Mouse (Mus musculus): ENCODE measurements around the gene Ttll11.

The Ttll11 gene

GRCm38 (mm10) chr2:35965883-35966513, 13.7 kb downstream of the Ttll11 start:
- DNase-seq (ENCODE audit: low read depth), result no peak

GRCm38 (mm10) chr2:35963280-35963679, 16.4 kb downstream of the Ttll11 start:
- no peak for DNase-seq (ENCODE audit: low read depth)

GRCm38 (mm10) chr2:35961593-35962127, 18.1 kb downstream of the Ttll11 start:
- no peak for DNase-seq (ENCODE audit: low read depth)

- no peak for DNase-seq (ENCODE audit: low read depth)
Measured at GRCm38 (mm10) chr2:35957471-35958140, 22.1 kb downstream of the Ttll11 start.

GRCm38 (mm10) chr2:35955211-35955610, 24.5 kb downstream of the Ttll11 start:
- no peak for DNase-seq (ENCODE audit: low read depth)

GRCm38 (mm10) chr2:35952187-35952958, 27.3 kb downstream of the Ttll11 start:
- no peak for DNase-seq (ENCODE audit: low read depth)

- DNase-seq (ENCODE audit: low read depth), result no peak
Measured at GRCm38 (mm10) chr2:35944896-35945295, 34.8 kb downstream of the Ttll11 start.

GRCm38 (mm10) chr2:35942960-35943359, 36.8 kb downstream of the Ttll11 start:
- DNase-seq (ENCODE audit: low read depth), result no peak

- no peak for DNase-seq (ENCODE audit: low read depth)
Measured at GRCm38 (mm10) chr2:35935045-35935444, 44.7 kb downstream of the Ttll11 start.

GRCm38 (mm10) chr2:35933116-35933515, 46.6 kb downstream of the Ttll11 start:
- DNase-seq (ENCODE audit: low read depth), result no peak

- DNase-seq (ENCODE audit: low read depth), result peak; percentile 15
Measured at GRCm38 (mm10) chr2:35931619-35932018, 48.1 kb downstream of the Ttll11 start.

- peak; percentile 64 for DNase-seq (ENCODE audit: low read depth)
Measured at GRCm38 (mm10) chr2:35930498-35931149, 49.1 kb downstream of the Ttll11 start.

- no peak for DNase-seq (ENCODE audit: low read depth)
Measured at GRCm38 (mm10) chr2:35928133-35928532, 51.6 kb downstream of the Ttll11 start.

GRCm38 (mm10) chr2:35924947-35925346, 54.8 kb downstream of the Ttll11 start:
- DNase-seq (ENCODE audit: low read depth), result no peak

GRCm38 (mm10) chr2:35922956-35923355, 56.8 kb downstream of the Ttll11 start:
- no peak for DNase-seq (ENCODE audit: low read depth)

GRCm38 (mm10) chr2:35912090-35912489, 67.6 kb downstream of the Ttll11 start:
- no peak for DNase-seq (ENCODE audit: low read depth)

GRCm38 (mm10) chr2:35911675-35912074, 68.0 kb downstream of the Ttll11 start:
- no peak for DNase-seq (ENCODE audit: low read depth)

- DNase-seq (ENCODE audit: low read depth), result no peak
Measured at GRCm38 (mm10) chr2:35910740-35911139, 69.0 kb downstream of the Ttll11 start.

- no peak for DNase-seq (ENCODE audit: low read depth)
Measured at GRCm38 (mm10) chr2:35909353-35909752, 70.4 kb downstream of the Ttll11 start.

- no peak for DNase-seq (ENCODE audit: low read depth)
Measured at GRCm38 (mm10) chr2:35907578-35907977, 72.1 kb downstream of the Ttll11 start.

GRCm38 (mm10) chr2:35906174-35906798, 73.4 kb downstream of the Ttll11 start:
- DNase-seq (ENCODE audit: low read depth), result peak; percentile 72

- no peak for DNase-seq (ENCODE audit: low read depth)
Measured at GRCm38 (mm10) chr2:35900845-35901244, 78.9 kb downstream of the Ttll11 start.

Data from induced T-regulatory cell, adult 2 months (primary cell).